ENCODE assay signal across 8 mouse cellular contexts in genomic region chr12:33302523-33303383, GRCm38 (mm10).
DNase-seq lines count a peak whose midpoint lies in the region; ATAC-seq and TF ChIP-seq lines count a peak whose summit lies in the region.

No protein-coding gene starts in this region.

- no peak for TF ChIP-seq EP300 in heart, postnatal 0 days (IDR thresholded peaks at IDR 0.05; ENCODE audit: low read depth)

- peak overlapping the region; percentile 79 for H3K4me2 ChIP-seq in heart, postnatal 0 days (ENCODE audit: low read depth, low read length)
- H3K4me2 ChIP-seq in lung, embryonic 14.5 days = peak overlapping the region; percentile 79
- peak overlapping the region; percentile 63 for H3K4me2 ChIP-seq in neural tube, embryonic 14.5 days (ENCODE audit: low read depth, low read length)

- WGBS in heart, postnatal 0 days = under 1% methylated on average over 29 of the region's 29 CpGs
- under 1% methylated on average over 29 of the region's 29 CpGs for WGBS in lung, embryonic 14.5 days
- WGBS in neural tube, embryonic 14.5 days = under 1% methylated on average over 29 of the region's 29 CpGs
- WGBS in thymus, adult 2 months = under 1% methylated on average over 29 of the region's 29 CpGs

- no peaks in the 10 kb centered on the region for H3K9me3 ChIP-seq in E14TG2a.4 (ENCODE audit: low read length)
- H3K9me3 ChIP-seq in heart, postnatal 0 days (replicated peaks; ENCODE audit: control insufficient read depth, low read length) = no peaks in the 10 kb centered on the region
- H3K9me3 ChIP-seq in lung, embryonic 14.5 days (ENCODE audit: low read depth, low read length) = no peaks in the 10 kb centered on the region
- no peaks in the 10 kb centered on the region for H3K9me3 ChIP-seq in neural tube, embryonic 14.5 days (ENCODE audit: control insufficient read depth, low read length)

- H3K4me3 ChIP-seq in E14TG2a.4 (replicated peaks; ENCODE audit: low read length) = peak overlapping the region; percentile 64
- peak overlapping the region; percentile 73 for H3K4me3 ChIP-seq in heart, postnatal 0 days (ENCODE audit: low read depth, low read length)
- H3K4me3 ChIP-seq in lung, embryonic 14.5 days (ENCODE audit: low read depth, low read length) = peak overlapping the region; percentile 40
- H3K4me3 ChIP-seq in neural tube, embryonic 14.5 days (ENCODE audit: low read depth, low read length) = peak overlapping the region; percentile 23
- H3K4me3 ChIP-seq in thymus, adult 2 months (ENCODE audit: control insufficient read depth, insufficient read depth, low read length) = peak overlapping the region; percentile 60

- no peaks in the 10 kb centered on the region for H3K36me3 ChIP-seq in E14TG2a.4 (ENCODE audit: insufficient read depth, low read length)
- H3K36me3 ChIP-seq in heart, postnatal 0 days (replicated peaks; ENCODE audit: control insufficient read depth, insufficient read depth, low read length) = no peaks in the 10 kb centered on the region
- H3K36me3 ChIP-seq in lung, embryonic 14.5 days (ENCODE audit: insufficient read depth) = no peaks in the 10 kb centered on the region
- no peaks in the 10 kb centered on the region for H3K36me3 ChIP-seq in neural tube, embryonic 14.5 days (ENCODE audit: control insufficient read depth, insufficient read depth, low read length)
- H3K36me3 ChIP-seq in thymus, adult 2 months (ENCODE audit: control insufficient read depth, insufficient read depth, low read length) = no peaks in the 10 kb centered on the region

- peaks cover 40% of the 10 kb centered on the region for H3K4me1 ChIP-seq in E14TG2a.4 (replicated peaks; ENCODE audit: low read depth, low read length)
- peaks cover 5% of the 10 kb centered on the region; the same call in 1 of the 2 replicates for H3K4me1 ChIP-seq in heart, postnatal 0 days (ENCODE audit: control insufficient read depth, insufficient read depth)
- H3K4me1 ChIP-seq in lung, embryonic 14.5 days (ENCODE audit: insufficient read depth) = peaks cover 3% of the 10 kb centered on the region; the same call in 1 of the 2 replicates
- H3K4me1 ChIP-seq in neural tube, embryonic 14.5 days (ENCODE audit: control insufficient read depth, insufficient read depth, low read length) = peaks cover 15% of the 10 kb centered on the region; the same call in 1 of the 2 replicates
- H3K4me1 ChIP-seq in thymus, adult 2 months (replicated peaks; ENCODE audit: control insufficient read depth, insufficient read depth, low read length) = peaks cover 33% of the 10 kb centered on the region

- peak overlapping the region; percentile 65 for H3K9ac ChIP-seq in heart, postnatal 0 days (replicated peaks; ENCODE audit: low read depth, low read length)
- H3K9ac ChIP-seq in lung, embryonic 14.5 days = peak overlapping the region; percentile 30
- 0 out of 2 replicates have a peak overlapping the region, but pooled peaks have one; percentile 21 for H3K9ac ChIP-seq in neural tube, embryonic 14.5 days (replicated peaks; ENCODE audit: low read depth, low read length)

- no peak for TF ChIP-seq CTCF in E14TG2a.4 (conservative IDR thresholded peaks at IDR 0.05; ENCODE audit: low read length)
- no peak for TF ChIP-seq CTCF in brain, embryonic 14.5 days (IDR thresholded peaks at IDR 0.05; ENCODE audit: borderline replicate concordance, extremely low read depth, insufficient read depth, insufficient read length)
- no peak for TF ChIP-seq CTCF in heart, postnatal 0 days (IDR thresholded peaks at IDR 0.05; ENCODE audit: low read depth)
- TF ChIP-seq CTCF in lung, embryonic 14.5 days (IDR thresholded peaks at IDR 0.05; ENCODE audit: low read depth) = no peak
- no peak for TF ChIP-seq CTCF in thymus, adult 2 months (IDR thresholded peaks at IDR 0.05; ENCODE audit: borderline replicate concordance, control insufficient read depth, extremely low read depth, insufficient read depth, low read length, poor library complexity)

- peak; percentile 76 for DNase-seq in brain, embryonic 14.5 days (ENCODE audit: low read depth)
- peak; percentile 67 for DNase-seq in heart, postnatal 0 days (ENCODE audit: low spot score)
- peak; percentile 80 to 82 for DNase-seq in kidney, postnatal 25 days
- DNase-seq in lung, embryonic 14.5 days = peak; percentile 64
- peak; percentile 73 for DNase-seq in thymus, adult 2 months

- H3K27ac ChIP-seq in heart, postnatal 0 days (ENCODE audit: low read depth) = peak overlapping the region; percentile 85
- H3K27ac ChIP-seq in lung, embryonic 14.5 days (ENCODE audit: low read depth) = peak overlapping the region; percentile 77
- no peak overlapping the region for H3K27ac ChIP-seq in neural tube, embryonic 14.5 days (ENCODE audit: low read depth, low read length)
- peak overlapping the region; percentile 99 for H3K27ac ChIP-seq in thymus, adult 2 months (ENCODE audit: control insufficient read depth, insufficient read depth, low read length)

- no peak for TF ChIP-seq POLR2A in brain, embryonic 14.5 days (IDR thresholded peaks at IDR 0.05; ENCODE audit: borderline replicate concordance, extremely low read depth, insufficient read depth, insufficient read length, poor library complexity, severe bottlenecking)
- TF ChIP-seq POLR2A in thymus, adult 2 months (IDR thresholded peaks at IDR 0.05; ENCODE audit: control insufficient read depth, extremely low read depth, insufficient read depth, low read length, poor library complexity) = peak; percentile 41; the same call in 1 of the 2 replicates

- peak; percentile 75 for ATAC-seq in erythroid progenitor cell, adult 5-6 weeks (replicated peaks; ENCODE audit: low FRiP score, poor library complexity, severe bottlenecking)
- ATAC-seq in heart, postnatal 0 days (ENCODE audit: insufficient read depth, low read depth) = peak; percentile 66
- peak; percentile 60; the same call in 1 of the 2 replicates for ATAC-seq in lung, embryonic 14.5 days (ENCODE audit: insufficient read depth)
- peak; percentile 78 for ATAC-seq in neural tube, embryonic 14.5 days (ENCODE audit: low read depth)

- H3K27me3 ChIP-seq in E14TG2a.4 (ENCODE audit: insufficient read depth, low read length) = peaks cover 40% of the 10 kb centered on the region
- H3K27me3 ChIP-seq in heart, postnatal 0 days (ENCODE audit: control insufficient read depth, insufficient read depth, low read length) = no peaks in the 10 kb centered on the region
- no peaks in the 10 kb centered on the region for H3K27me3 ChIP-seq in lung, embryonic 14.5 days (ENCODE audit: insufficient read depth, low read length)
- no peaks in the 10 kb centered on the region for H3K27me3 ChIP-seq in neural tube, embryonic 14.5 days (ENCODE audit: control insufficient read depth, insufficient read depth, low read length)
- no peaks in the 10 kb centered on the region for H3K27me3 ChIP-seq in thymus, adult 2 months (ENCODE audit: control insufficient read depth, insufficient read depth, low read length)

Comparison
In these comparisons a context has a peak if more than half of its experiments do, and no peak if none do; other contexts are left out.
1. H3K4me3 ChIP-seq: peak in every context shown above with its lines; median percentile 73 in heart, postnatal 0 days; 64 in E14TG2a.4; 60 in thymus, adult 2 months; 40 in lung, embryonic 14.5 days; 23 in neural tube, embryonic 14.5 days.